Mouse (Mus musculus) thymus, adult 2 months (tissue): Measurements from ENCODE around the gene Dazap1. TPM values are rescaled to one million over a fixed set of nuclear protein-coding genes. Genes with fewer than 3 reads are reported as not detected.

Experiments used
- DNase-seq: peaks from one replicate; pipeline ENCODE4 v3.0.0; 2021
- H3K27ac ChIP-seq: fragments of 200-500 bp; 2 replicates; pipeline ENCODE4 v1.5.1; 2012; ENCODE audit warnings: low read length, control low read depth; ENCODE audit not compliant: control insufficient read depth, insufficient read depth
- H3K27me3 ChIP-seq: fragments of 200-500 bp; 2 replicates; pipeline ENCODE4 v1.6.1; 2012; ENCODE audit warnings: mild to moderate bottlenecking, low read length, moderate library complexity, mixed read lengths; ENCODE audit not compliant: control insufficient read depth, insufficient read depth
- H3K36me3 ChIP-seq: fragments of 200-500 bp; 2 replicates; pipeline ENCODE4 v1.6.1; 2012; ENCODE audit warnings: mild to moderate bottlenecking, low read length, moderate library complexity; ENCODE audit not compliant: control insufficient read depth, insufficient read depth
- H3K4me1 ChIP-seq: fragments of 200-500 bp; replicated peaks from 2 replicates; pipeline ENCODE4 v1.6.1; 2012; ENCODE audit warnings: low read length; ENCODE audit not compliant: control insufficient read depth, insufficient read depth
- H3K4me3 ChIP-seq: fragments of 200-500 bp; 2 replicates; pipeline ENCODE4 v1.5.1; 2012; ENCODE audit warnings: mild to moderate bottlenecking, low read length, control low read depth, moderate library complexity; ENCODE audit not compliant: control insufficient read depth, insufficient read depth
- CTCF ChIP-seq: fragments of 200-500 bp; IDR thresholded peaks from 2 replicates; pipeline ENCODE4 v1.5.1; 2012; ENCODE audit warnings: mild to moderate bottlenecking, control low read depth, low read length, moderate library complexity, borderline replicate concordance; ENCODE audit not compliant: control insufficient read depth, poor library complexity, insufficient read depth; ENCODE audit errors: extremely low read depth
- POLR2A ChIP-seq: fragments of 200-500 bp; IDR thresholded peaks from 2 replicates; pipeline ENCODE4 v1.6.1; 2012; ENCODE audit warnings: mild to moderate bottlenecking, low read length, control low read depth, moderate library complexity; ENCODE audit not compliant: control insufficient read depth, poor library complexity, insufficient read depth; ENCODE audit errors: extremely low read depth
- WGBS: fragments of 180-500 bp; shearing (Covaris S2); methylation state at CpG from one replicate; pipeline ENCODE4 v1.1.7; 2018; 5-methylcytosine and 5-hydroxymethylcytosine counted together
- polyA plus RNA-seq: library from polyadenylated mRNA; depleted of rRNA; stranded (reverse); fragments of >200 nt; gene quantifications from 2 replicates; pipeline ENCODE4 v1.2.3, GENCODE M21; 2012

Gene Dazap1
- polyA plus RNA-seq, 1 experiment, result 134 TPM

- H3K36me3 ChIP-seq, result peaks cover 11% of the 10 kb centered on the region
- H3K27ac ChIP-seq, result peak overlapping the region; percentile 27; the same call in 1 of the 2 replicates
- TF ChIP-seq POLR2A (no peak), CTCF (no peak)
- H3K4me3 ChIP-seq, result no peak overlapping the region
- peaks cover 43% of the 10 kb centered on the region for H3K4me1 ChIP-seq
- DNase-seq, result no peak
- H3K27me3 ChIP-seq, result no peaks in the 10 kb centered on the region
- WGBS, result 57% methylated on average over 6 of the region's 6 CpGs
Observed at GRCm38 (mm10) chr10:80270734-80271181, 9.5 kb downstream of the Dazap1 start.

DNA sequence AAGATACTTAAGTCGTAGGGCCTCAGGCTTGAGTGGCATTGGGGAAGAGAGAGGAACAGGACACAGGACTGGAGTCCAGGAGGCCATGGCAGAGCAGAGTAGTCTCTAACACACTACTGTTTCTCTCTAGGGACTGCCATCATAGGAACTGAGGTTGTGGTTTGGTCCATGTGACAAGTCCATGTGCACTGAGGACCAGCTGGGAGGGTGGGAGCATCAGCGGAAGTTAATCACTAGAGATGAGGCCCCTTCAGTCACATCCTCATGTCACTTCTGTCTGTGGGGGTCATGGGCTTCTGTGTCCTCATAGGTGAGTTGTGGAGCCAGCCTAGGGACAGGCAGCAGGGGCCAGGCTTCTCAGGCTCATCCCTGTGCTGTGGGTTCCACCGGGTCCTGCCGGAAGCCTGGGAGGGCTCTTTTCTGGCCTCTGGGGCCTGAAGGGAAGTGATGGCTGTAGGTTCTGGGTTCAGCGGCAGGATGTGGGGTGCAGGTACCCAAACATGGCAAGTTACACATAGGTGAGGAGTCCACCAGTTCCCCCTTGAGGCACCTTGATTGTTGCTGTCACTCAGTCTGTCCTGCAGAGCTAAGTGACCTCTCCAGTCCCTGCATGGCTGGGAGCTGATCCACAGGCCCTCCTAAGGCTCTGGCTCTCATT lies 10.0 kb downstream of the Dazap1 start:
- Histone ChIP-seq H3K27me3 (no peaks in the 10 kb centered on the region), H3K36me3 (peaks cover 15% of the 10 kb centered on the region), H3K4me3 (no peak overlapping the region), H3K27ac (peak overlapping the region; percentile 27; the same call in 1 of the 2 replicates), H3K4me1 (peaks cover 40% of the 10 kb centered on the region)
- WGBS, result 21% methylated on average over 5 of the region's 5 CpGs
- DNase-seq, result no peak
- no peak for TF ChIP-seq CTCF
- no peak for TF ChIP-seq POLR2A

- H3K27ac ChIP-seq, result peak overlapping the region; percentile 24; the same call in 1 of the 2 replicates
- no peak overlapping the region for H3K4me3 ChIP-seq
- WGBS, result 85% methylated on average over 8 of the region's 8 CpGs
- no peak for DNase-seq
- peaks cover 35% of the 10 kb centered on the region for H3K4me1 ChIP-seq
- TF ChIP-seq POLR2A, result no peak
- TF ChIP-seq CTCF, result no peak
- H3K36me3 ChIP-seq, result peaks cover 20% of the 10 kb centered on the region
- H3K27me3 ChIP-seq, result no peaks in the 10 kb centered on the region
Observed at GRCm38 (mm10) chr10:80271870-80272585, 10.7 kb downstream of the Dazap1 start.

- 93% methylated on average over 3 of the region's 3 CpGs for WGBS
- no peak overlapping the region for H3K27ac ChIP-seq
Observed at GRCm38 (mm10) chr10:80273847-80274246, 12.6 kb downstream of the Dazap1 start.

DNA sequence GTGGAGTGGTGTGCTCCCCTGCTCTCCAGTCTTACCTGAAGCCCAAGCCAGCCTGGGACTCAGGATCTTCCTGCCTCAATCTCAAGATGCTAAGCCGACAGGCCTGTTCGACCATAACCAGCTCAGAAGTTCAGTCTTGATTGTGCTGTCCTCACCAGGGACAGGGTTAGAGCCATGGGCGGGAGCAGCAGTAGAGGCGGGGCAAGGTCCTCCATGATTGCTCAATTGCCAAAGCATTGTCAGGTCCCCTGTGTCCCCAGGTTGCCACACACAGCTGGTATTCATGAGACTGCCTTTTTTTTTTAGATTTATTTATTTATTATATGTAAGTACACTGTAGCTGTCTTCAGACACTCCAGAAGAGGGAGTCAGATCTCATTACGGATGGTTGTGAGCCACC lies 15.0 kb downstream of the Dazap1 start:
- 92% methylated on average over 5 of the region's 5 CpGs for WGBS
- no peak for TF ChIP-seq POLR2A
- TF ChIP-seq CTCF, result no peak
- H3K36me3 ChIP-seq, result peaks cover 55% of the 10 kb centered on the region
- no peak overlapping the region for H3K4me3 ChIP-seq
- peaks cover 10% of the 10 kb centered on the region for H3K4me1 ChIP-seq
- DNase-seq, result no peak
- no peaks in the 10 kb centered on the region for H3K27me3 ChIP-seq
- H3K27ac ChIP-seq, result no peak overlapping the region

More at GRCm38 (mm10) chr10:80273847-80274246, 12.6 kb downstream of the Dazap1 start:
- no peak for DNase-seq
- H3K36me3 ChIP-seq, result peaks cover 36% of the 10 kb centered on the region
- no peak overlapping the region for H3K4me3 ChIP-seq
- no peak for TF ChIP-seq POLR2A
- TF ChIP-seq CTCF, result no peak
- H3K4me1 ChIP-seq, result peaks cover 25% of the 10 kb centered on the region
- no peaks in the 10 kb centered on the region for H3K27me3 ChIP-seq

GRCm38 (mm10) chr10:80278390-80278789 lies 17.1 kb downstream of the Dazap1 start:
- no peaks in the 10 kb centered on the region for H3K27me3 ChIP-seq
- H3K4me3 ChIP-seq, result no peak overlapping the region
- H3K4me1 ChIP-seq, result no peaks in the 10 kb centered on the region
- WGBS, result 96% methylated on average over 9 of the region's 9 CpGs
- peaks cover 57% of the 10 kb centered on the region for H3K36me3 ChIP-seq
- DNase-seq, result no peak
- TF ChIP-seq CTCF (no peak), POLR2A (no peak)
- no peak overlapping the region for H3K27ac ChIP-seq

GRCm38 (mm10) chr10:80279273-80279672 lies 18.0 kb downstream of the Dazap1 start:
- Histone ChIP-seq H3K36me3 (peaks cover 63% of the 10 kb centered on the region), H3K27ac (no peak overlapping the region), H3K4me3 (no peak overlapping the region), H3K4me1 (no peaks in the 10 kb centered on the region), H3K27me3 (no peaks in the 10 kb centered on the region)
- WGBS, result 93% methylated on average over 12 of the region's 12 CpGs
- no peak for DNase-seq
- no peak for TF ChIP-seq POLR2A
- TF ChIP-seq CTCF, result no peak
